Mouse (Mus musculus) midbrain, embryonic 16.5 days (tissue): Measurements from ENCODE around the gene Ick. TPM values are rescaled to one million over a fixed set of nuclear protein-coding genes. Genes with fewer than 3 reads are reported as not detected.
A peak's percentile ranks its signal among the peaks of the same experiment; 100 is the strongest.

Experiments
- ATAC-seq: fragments of 200-750 bp; cut with Nextera tagmentation; 2 replicates; pipeline ENCODE4 v1.8.0; 2017; ENCODE audit warnings: moderate TSS enrichment
- H3K27ac ChIP-seq: fragments of 300-500 bp; sonication (generic); 2 replicates; pipeline ENCODE4 v1.5.1; 2014; ENCODE audit warnings: mild to moderate bottlenecking, low read length, mixed read lengths
- H3K27me3 ChIP-seq: fragments of 300-500 bp; sonication (generic); 2 replicates; pipeline ENCODE4 v1.6.1; 2014; ENCODE audit warnings: low read depth, low read length, mixed read lengths; ENCODE audit not compliant: control insufficient read depth, insufficient read depth
- H3K36me3 ChIP-seq: fragments of 300-500 bp; sonication (generic); 2 replicates; pipeline ENCODE4 v1.6.1; 2014; ENCODE audit warnings: mild to moderate bottlenecking, low read length, moderate library complexity, mixed read lengths; ENCODE audit not compliant: control insufficient read depth, insufficient read depth
- H3K4me1 ChIP-seq: fragments of 300-500 bp; sonication (generic); 2 replicates; pipeline ENCODE4 v1.6.1; 2014; ENCODE audit warnings: mild to moderate bottlenecking, low read length, mixed read lengths; ENCODE audit not compliant: control insufficient read depth, insufficient read depth
- H3K4me2 ChIP-seq: fragments of 300-500 bp; sonication (generic); 2 replicates; pipeline ENCODE4 v1.6.1; 2014; ENCODE audit warnings: mild to moderate bottlenecking, low read length, mixed read lengths
- H3K4me3 ChIP-seq: fragments of 300-500 bp; sonication (generic); 2 replicates; pipeline ENCODE4 v1.5.1; 2014; ENCODE audit warnings: low read depth, mild to moderate bottlenecking, low read length, moderate library complexity, mixed read lengths
- H3K9ac ChIP-seq: fragments of 300-500 bp; sonication (generic); 2 replicates; pipeline ENCODE4 v1.6.1; 2014; ENCODE audit warnings: low read depth, low read length, mixed read lengths
- H3K9me3 ChIP-seq: fragments of 300-500 bp; sonication (generic); replicated peaks from 2 replicates; pipeline ENCODE4 v1.6.1; 2014; ENCODE audit warnings: mild to moderate bottlenecking, low read length, mixed read lengths; ENCODE audit not compliant: control insufficient read depth, poor library complexity, severe bottlenecking
- WGBS: fragments of 180-500 bp; shearing (Covaris S2); extraction: QIAGEN DNeasy Blood & Tissue Kit; methylation state at CpG from one replicate; pipeline ENCODE4 v1.1.7; 2014; 5-methylcytosine and 5-hydroxymethylcytosine counted together
- polyA plus RNA-seq: library from polyadenylated mRNA; unstranded; fragments of >200 nt; fragmentation: Nextera tagmentation; extraction: Ambion mirVana; gene quantifications from 2 replicates; pipeline ENCODE4 v1.2.1, GENCODE M21; 2015

Ick gene
- polyA plus RNA-seq, 1 experiment from 2014 or later = 42.5 TPM

DNA sequence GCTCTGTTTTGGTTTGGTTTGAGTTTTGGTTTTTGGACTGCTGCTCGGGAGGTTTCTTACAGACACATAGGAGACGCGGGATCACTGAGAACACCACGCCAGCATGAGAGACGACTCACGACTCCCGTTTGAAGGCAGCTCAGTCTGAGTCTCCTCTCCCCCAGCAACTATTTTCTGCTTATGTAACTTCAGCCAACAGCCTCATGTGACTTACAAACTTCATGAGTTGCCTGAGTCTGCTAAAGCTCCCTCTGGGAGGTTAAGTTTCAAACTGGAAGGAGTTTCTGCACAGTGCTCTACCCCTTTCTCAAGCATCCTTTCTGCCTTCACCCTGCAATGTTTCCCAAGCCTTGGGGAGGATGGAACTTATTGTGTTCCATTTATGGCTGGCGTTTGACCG, 76.7 kb downstream of the Ick start:
- Histone ChIP-seq H3K4me3 (no peak overlapping the region), H3K36me3 (no peaks in the 10 kb centered on the region), H3K27ac (no peak overlapping the region), H3K9ac (no peak overlapping the region), H3K27me3 (peaks cover 3% of the 10 kb centered on the region; the same call in 1 of the 2 replicates), H3K4me1 (peaks cover 4% of the 10 kb centered on the region; the same call in 1 of the 2 replicates), H3K4me2 (no peak overlapping the region), H3K9me3 (no peaks in the 10 kb centered on the region)
- 90% methylated on average over 9 of the region's 9 CpGs for WGBS
- ATAC-seq = no peak

DNA sequence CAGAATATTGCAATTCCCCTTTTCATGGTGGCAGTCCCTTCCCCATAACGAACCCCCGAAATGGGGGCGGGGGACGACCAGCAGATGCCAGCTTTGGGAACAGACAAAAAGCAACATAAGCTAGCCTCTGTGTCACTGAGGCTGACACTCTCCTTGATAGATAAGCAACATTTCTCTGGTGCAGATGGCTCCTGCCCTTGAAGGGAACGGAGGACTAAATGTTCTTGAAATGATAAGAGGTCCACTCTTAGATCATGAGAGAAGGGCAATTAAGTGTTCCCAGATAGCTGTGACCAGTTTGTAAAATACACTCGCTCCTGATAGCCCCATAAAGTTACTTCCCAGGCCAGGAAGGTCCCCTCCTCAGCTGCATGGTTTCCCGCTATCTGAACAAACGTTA, 79.9 kb downstream of the Ick start:
- Histone ChIP-seq H3K4me2 (no peak overlapping the region), H3K4me3 (no peak overlapping the region), H3K27ac (no peak overlapping the region), H3K36me3 (no peaks in the 10 kb centered on the region), H3K4me1 (peaks cover 11% of the 10 kb centered on the region), H3K9me3 (no peaks in the 10 kb centered on the region), H3K27me3 (peaks cover 3% of the 10 kb centered on the region; the same call in 1 of the 2 replicates), H3K9ac (no peak overlapping the region)
- ATAC-seq = no peak
- 89% methylated on average over 8 of the region's 8 CpGs for WGBS

DNA sequence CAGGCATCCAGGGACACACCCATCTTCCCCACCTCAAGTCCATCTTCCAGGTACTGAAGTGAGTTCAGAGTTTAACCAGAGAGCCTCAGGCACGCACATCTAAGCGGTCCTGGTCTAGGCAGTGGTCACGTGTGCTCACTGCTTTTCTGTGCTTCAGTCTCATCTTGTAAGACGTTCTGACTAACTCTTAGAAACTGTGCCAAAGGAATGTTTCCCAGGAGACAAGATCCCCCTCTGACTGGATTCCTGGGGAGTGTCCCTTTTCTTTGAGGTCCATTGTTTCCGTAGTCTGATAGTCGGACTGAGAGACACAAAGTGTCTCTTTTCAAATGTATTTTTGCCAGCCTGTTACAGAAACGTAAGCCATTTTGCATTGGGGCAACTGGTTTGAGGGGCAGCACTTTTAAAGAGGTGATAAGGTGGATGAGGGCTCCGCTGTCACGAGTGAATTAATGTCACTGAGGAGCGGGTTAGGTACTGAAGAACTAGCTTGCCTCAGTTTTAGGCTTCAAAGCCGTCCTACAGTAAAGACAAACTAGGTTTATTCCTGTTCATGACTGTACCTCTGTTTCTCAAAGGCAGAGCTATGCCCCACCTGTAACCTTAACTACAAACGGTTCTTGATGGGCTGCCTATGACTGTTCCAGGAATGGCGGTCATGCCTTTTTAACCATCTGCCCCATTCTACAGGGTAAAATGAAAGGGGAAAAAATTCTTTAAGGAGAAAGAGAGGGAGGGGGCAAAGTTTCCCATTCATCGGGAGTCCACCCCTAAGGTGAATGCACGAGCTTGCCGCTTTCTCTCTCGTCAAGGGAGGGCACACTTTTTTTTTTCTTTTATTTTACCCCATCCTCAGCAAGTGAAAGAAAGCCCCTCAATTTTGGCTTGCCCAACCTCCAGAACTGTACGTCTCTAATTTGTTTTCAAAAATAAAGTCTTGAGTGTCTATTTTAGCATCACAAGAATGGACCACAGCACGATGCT, 82.0 kb downstream of the Ick start:
- WGBS = under 1% methylated on average over 19 of the region's 19 CpGs
- no peak overlapping the region for H3K9ac ChIP-seq
- peaks cover 3% of the 10 kb centered on the region; the same call in 1 of the 2 replicates for H3K27me3 ChIP-seq
- peak; percentile 63 for ATAC-seq
- H3K4me1 ChIP-seq = peaks cover 11% of the 10 kb centered on the region
- H3K9me3 ChIP-seq = no peaks in the 10 kb centered on the region
- peak overlapping the region; percentile 77 for H3K4me2 ChIP-seq
- no peaks in the 10 kb centered on the region for H3K36me3 ChIP-seq
- no peak overlapping the region for H3K27ac ChIP-seq
- peak overlapping the region; percentile 40 for H3K4me3 ChIP-seq

DNA sequence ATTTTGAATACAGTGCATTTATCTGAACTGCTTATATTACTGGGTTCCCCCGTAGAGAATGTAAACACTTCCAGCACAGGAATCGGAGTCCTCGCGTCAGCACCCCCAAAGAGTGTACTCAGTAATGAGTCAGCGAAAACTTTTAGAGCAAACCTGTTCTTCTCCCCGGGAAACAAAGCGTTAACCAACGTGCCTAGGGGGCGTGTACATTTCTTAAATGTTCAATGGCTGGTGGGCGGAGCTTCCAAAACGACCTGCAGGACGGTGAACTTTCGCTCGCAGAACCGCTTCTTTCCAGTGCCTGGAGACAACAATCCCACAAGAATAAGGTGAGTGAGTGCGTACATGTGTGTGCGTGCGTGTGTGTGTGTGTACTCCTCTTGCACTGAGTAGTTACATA, 82.7 kb downstream of the Ick start:
- ATAC-seq = peak; percentile 56; the same call in 1 of the 2 replicates
- under 1% methylated on average over 18 of the region's 18 CpGs for WGBS
- H3K27ac ChIP-seq = no peak overlapping the region

DNA sequence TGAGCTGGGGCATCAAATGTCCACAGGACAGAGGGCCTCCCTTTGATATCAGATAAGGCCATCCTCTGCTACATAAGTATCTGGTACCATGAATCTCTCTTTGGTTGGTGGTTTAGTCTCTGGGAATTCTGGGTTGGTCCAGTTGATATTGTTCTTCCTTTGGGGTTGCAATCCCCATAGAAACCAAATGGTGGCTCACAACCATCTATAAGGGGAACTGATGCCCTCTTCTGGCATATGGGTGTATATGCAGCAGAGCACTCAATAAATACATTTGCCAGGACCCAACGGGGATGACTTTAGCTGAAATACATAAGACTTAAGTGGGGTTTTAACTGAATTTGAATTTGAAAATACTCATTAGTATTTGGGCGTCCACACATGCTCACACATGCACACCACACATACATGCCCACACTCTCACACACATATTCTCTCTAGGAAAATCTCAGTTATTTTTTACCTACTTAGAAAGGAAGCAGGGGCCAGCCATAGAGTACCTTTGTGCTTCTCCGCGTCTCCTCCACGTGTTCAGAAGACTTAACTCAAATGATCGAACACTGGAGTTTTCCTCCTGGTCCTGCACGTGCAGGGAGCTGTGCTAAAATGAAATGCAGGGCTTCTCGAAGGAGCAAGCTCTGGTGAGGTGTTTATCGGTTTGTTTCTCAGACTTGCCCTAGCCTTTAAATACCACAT, 85.1 kb downstream of the Ick start:
- no peak overlapping the region for H3K9ac ChIP-seq

More for the DNA sequence above, 82.7 kb downstream of the Ick start:
- H3K4me2 ChIP-seq = peak overlapping the region; percentile 77
- peak overlapping the region; percentile 30 for H3K9ac ChIP-seq
- H3K4me3 ChIP-seq = peak overlapping the region; percentile 40
- peaks cover 11% of the 10 kb centered on the region for H3K4me1 ChIP-seq
- peaks cover 3% of the 10 kb centered on the region; the same call in 1 of the 2 replicates for H3K27me3 ChIP-seq
- H3K36me3 ChIP-seq = no peaks in the 10 kb centered on the region
- H3K9me3 ChIP-seq = no peaks in the 10 kb centered on the region

DNA sequence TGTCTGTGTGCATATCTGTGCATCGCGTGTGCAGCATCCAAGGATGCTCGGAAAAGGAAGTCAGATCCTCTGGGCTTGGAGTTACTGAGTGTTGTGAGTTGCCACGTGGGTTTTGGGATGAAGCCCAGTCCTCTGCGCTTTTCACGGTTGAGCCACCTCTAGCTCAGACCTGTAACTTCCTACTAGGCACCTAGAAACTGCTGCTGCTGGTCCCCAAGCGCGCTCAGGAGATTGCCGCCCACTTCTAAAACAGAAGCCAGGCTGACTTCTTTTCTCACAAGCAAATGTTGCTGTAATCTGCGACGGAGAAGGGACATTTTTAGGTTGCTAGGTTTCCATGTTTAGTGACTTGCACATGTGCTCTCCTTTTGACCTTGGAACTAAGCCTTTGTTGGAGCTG, 86.0 kb downstream of the Ick start:
- 81% methylated on average over 11 of the region's 11 CpGs for WGBS
- ATAC-seq = no peak
- H3K36me3 ChIP-seq = no peaks in the 10 kb centered on the region
- peaks cover 3% of the 10 kb centered on the region; the same call in 1 of the 2 replicates for H3K27me3 ChIP-seq
- H3K9me3 ChIP-seq = no peaks in the 10 kb centered on the region
- no peak overlapping the region for H3K9ac ChIP-seq
- peaks cover 11% of the 10 kb centered on the region for H3K4me1 ChIP-seq
- H3K27ac ChIP-seq = no peak overlapping the region
- H3K4me2 ChIP-seq = no peak overlapping the region
- no peak overlapping the region for H3K4me3 ChIP-seq

More for the DNA sequence above, 85.1 kb downstream of the Ick start:
- Histone ChIP-seq H3K36me3 (no peaks in the 10 kb centered on the region), H3K4me3 (no peak overlapping the region), H3K9me3 (no peaks in the 10 kb centered on the region), H3K27me3 (peaks cover 3% of the 10 kb centered on the region; the same call in 1 of the 2 replicates), H3K4me2 (no peak overlapping the region), H3K4me1 (peaks cover 11% of the 10 kb centered on the region), H3K27ac (no peak overlapping the region)
- 49% methylated on average over 9 of the region's 9 CpGs for WGBS
- no peak for ATAC-seq

DNA sequence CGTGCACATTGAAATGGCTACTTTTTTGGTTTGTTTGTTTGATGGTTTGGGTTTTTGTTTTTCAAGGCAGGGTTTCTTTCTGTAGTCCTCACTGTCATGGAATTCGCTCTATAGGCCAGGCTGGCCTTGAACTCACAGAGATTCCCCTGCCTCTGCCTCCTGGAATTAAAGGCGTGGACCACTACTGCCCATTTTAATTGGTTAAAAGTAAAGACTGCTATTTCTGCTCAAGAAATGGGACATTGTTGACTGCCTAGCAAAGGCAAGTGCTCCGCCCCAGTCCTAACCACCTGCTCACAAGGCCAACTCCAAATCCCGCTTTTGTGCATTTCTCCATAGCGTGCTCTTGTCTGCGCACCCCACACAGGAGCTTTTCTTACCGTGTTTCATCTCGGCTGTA, 88.8 kb downstream of the Ick start:
- no peak overlapping the region for H3K4me2 ChIP-seq
- no peaks in the 10 kb centered on the region for H3K9me3 ChIP-seq
- H3K27ac ChIP-seq = no peak overlapping the region
- 94% methylated on average over 9 of the region's 9 CpGs for WGBS
- H3K4me3 ChIP-seq = no peak overlapping the region
- no peaks in the 10 kb centered on the region for H3K36me3 ChIP-seq
- no peak overlapping the region for H3K9ac ChIP-seq
- no peak for ATAC-seq
- H3K27me3 ChIP-seq = no peaks in the 10 kb centered on the region
- H3K4me1 ChIP-seq = no peaks in the 10 kb centered on the region

DNA sequence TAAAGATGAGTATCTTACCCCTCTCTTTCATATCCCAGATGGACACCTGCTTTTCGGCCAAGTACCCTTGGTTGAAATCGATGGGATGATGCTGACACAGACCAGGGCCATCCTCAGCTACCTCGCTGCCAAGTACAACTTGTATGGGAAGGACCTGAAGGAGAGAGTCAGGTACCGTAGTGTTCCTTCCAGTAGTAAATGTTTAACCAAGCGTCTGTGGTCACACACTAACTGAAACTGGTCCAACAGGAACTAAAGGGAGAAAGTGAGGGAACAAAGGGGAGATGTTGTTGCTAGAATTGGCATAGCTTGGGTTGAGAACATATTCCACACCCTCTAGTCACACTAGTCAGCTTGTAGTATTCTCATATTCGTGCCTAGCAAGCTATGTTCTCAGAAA, 95.2 kb downstream of the Ick start:
- no peak overlapping the region for H3K4me3 ChIP-seq
- no peaks in the 10 kb centered on the region for H3K27me3 ChIP-seq
- H3K4me1 ChIP-seq = no peaks in the 10 kb centered on the region
- H3K27ac ChIP-seq = no peak overlapping the region
- H3K4me2 ChIP-seq = no peak overlapping the region
- WGBS = 91% methylated on average over 6 of the region's 6 CpGs
- no peaks in the 10 kb centered on the region for H3K9me3 ChIP-seq
- H3K9ac ChIP-seq = no peak overlapping the region
- no peaks in the 10 kb centered on the region for H3K36me3 ChIP-seq
- ATAC-seq = no peak

DNA sequence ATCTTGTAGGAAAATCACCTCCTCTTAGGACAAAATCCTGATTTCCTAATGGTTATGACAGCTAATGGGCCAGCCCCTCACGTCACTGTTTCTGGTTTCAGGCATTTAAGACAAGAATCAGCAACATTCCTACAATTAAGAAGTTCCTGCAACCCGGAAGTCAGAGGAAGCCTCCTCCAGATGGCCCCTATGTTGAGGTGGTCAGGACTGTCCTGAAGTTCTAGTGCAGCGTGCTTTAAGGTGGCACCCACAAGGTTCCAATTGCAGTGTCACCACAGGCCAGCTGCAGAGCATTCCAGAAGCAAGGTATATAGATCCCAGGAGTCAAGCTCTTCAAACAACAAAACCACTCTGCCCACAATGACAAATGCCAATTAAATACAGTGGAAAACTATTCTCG, 100.0 kb downstream of the Ick start:
- H3K27ac ChIP-seq = no peak overlapping the region
- H3K4me2 ChIP-seq = no peak overlapping the region
- 87% methylated on average over 4 of the region's 4 CpGs for WGBS
- no peaks in the 10 kb centered on the region for H3K27me3 ChIP-seq
- no peaks in the 10 kb centered on the region for H3K36me3 ChIP-seq
- H3K4me1 ChIP-seq = no peaks in the 10 kb centered on the region
- H3K9me3 ChIP-seq = no peaks in the 10 kb centered on the region
- no peak for ATAC-seq
- H3K9ac ChIP-seq = no peak overlapping the region
- no peak overlapping the region for H3K4me3 ChIP-seq
